Mouse (Mus musculus): ENCODE results near the gene March6.

DNA sequence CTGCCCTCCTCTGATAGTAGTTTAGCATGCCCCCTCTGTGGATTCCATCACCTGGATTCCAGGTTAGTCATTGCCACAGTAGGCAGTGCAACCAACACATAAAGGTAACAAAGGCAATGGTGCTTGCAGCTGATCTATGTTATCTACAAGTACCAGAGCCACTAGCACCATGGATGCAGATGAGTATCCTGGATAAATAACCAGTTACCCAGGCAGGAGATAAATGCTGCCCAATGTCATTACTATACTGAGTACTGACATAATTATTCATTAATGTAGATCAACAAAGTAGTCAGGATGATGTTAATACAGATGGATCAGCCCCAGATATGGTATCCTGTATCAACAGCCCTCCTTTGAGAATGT, 19.5 kb downstream of the March6 start:
- TF ChIP-seq POLR2A (IDR thresholded peaks at IDR 0.05; ENCODE audit: insufficient read depth, low read depth, low read length): no peak
- TF ChIP-seq CTCF (IDR thresholded peaks at IDR 0.05): no peak
- no peak for TF ChIP-seq EP300 (IDR thresholded peaks at IDR 0.05; ENCODE audit: insufficient read depth, low read depth, low read length)

Measured in heart, adult 2 months (tissue).